In the genomic region with DNA sequence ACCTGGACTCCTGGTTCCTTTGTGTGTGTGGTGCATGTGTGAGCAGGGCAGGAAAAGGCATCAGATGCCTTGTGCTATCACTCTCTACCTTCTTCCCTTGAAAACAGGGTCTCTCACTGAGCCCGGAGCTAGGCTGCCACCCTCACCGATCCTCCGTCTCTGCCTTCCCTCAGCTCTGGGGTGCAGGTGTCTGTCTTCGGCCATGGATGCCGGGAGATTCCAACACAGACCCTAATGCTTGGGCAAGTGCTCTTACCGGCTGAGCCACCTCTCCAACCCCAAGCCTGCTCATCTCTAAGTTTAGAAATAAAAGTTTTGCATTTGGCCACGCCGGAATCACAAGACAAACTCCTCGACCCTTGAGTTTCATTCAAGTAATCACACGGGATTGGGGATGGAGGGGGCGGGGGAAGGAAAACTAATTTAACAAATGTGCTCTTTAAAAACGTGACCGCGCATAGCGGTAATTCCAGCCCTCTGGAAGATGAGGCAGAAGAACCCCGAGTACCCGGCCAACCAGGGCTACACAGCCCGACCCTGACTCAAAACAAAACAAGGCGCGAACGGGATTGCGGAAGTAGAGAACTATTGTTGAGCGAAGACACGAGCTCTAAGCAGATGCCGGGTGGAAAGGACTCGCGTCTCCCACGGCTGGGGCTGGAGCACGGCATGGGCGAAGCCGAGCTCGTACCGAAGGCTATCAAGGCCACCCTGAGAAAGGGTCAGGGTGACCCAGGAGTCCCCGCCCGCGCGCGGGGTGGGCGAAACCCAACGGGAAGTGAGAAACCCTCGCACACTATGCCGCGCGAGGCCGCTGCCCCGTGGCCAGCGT, we compare ENCODE assay signal across 8 mouse cellular contexts. TPM values are rescaled to one million over a fixed set of nuclear protein-coding genes. Genes with fewer than 3 reads are reported as not detected.
DNase-seq lines count a peak whose midpoint lies in the region; ATAC-seq and TF ChIP-seq lines count a peak whose summit lies in the region.

No protein-coding gene starts in this region.

- peak overlapping the region; percentile 96 for H3K4me2 ChIP-seq in hindbrain, embryonic 13.5 days

- intact Hi-C loops in left cerebral cortex, postnatal 10 days (cut with DNase I): loop anchor here (10.0 kb wide), 1 partner anchor 398 kb away; no protein-coding TSS in a partner anchor

- H3K9ac ChIP-seq in hindbrain, embryonic 13.5 days: peak overlapping the region; percentile 78

- peak; percentile 59 for DNase-seq in 416B (ENCODE audit: low read depth)
- DNase-seq in mesoderm, embryonic 11.5 days (ENCODE audit: low read depth, low spot score): peak; percentile 60
- peak; percentile 36 for DNase-seq in thymus, postnatal 25 days
- DNase-seq in left cerebral cortex, postnatal 10 days (ENCODE audit: extremely low spot score in 1 of 2, low spot score in 2 of 2): no peak

- peaks cover 10% of the 10 kb centered on the region for H3K36me3 ChIP-seq in erythroblast, embryonic 14.5 days (ENCODE audit: control insufficient read depth)
- H3K36me3 ChIP-seq in hindbrain, embryonic 13.5 days: no peaks in the 10 kb centered on the region

- H3K4me1 ChIP-seq in erythroblast, embryonic 14.5 days (ENCODE audit: control insufficient read depth): peaks cover 32% of the 10 kb centered on the region
- peaks cover 3% of the 10 kb centered on the region; the same call in 1 of the 2 replicates for H3K4me1 ChIP-seq in cortical plate, adult 2 months (ENCODE audit: control insufficient read depth, insufficient read depth, low read length)
- peaks cover 13% of the 10 kb centered on the region for H3K4me1 ChIP-seq in hindbrain, embryonic 13.5 days (replicated peaks)

- no peaks in the 10 kb centered on the region for H3K9me3 ChIP-seq in erythroblast, embryonic 14.5 days (ENCODE audit: control insufficient read depth, low read length)
- H3K9me3 ChIP-seq in hindbrain, embryonic 13.5 days: no peaks in the 10 kb centered on the region

- no peaks in the 10 kb centered on the region for H3K27me3 ChIP-seq in erythroblast, embryonic 14.5 days (ENCODE audit: control insufficient read depth)
- no peaks in the 10 kb centered on the region for H3K27me3 ChIP-seq in hindbrain, embryonic 13.5 days

- TF ChIP-seq CTCF in cortical plate, adult 2 months (IDR thresholded peaks at IDR 0.05; ENCODE audit: extremely low read depth, insufficient read depth, low read length): no peak

- WGBS in hindbrain, embryonic 13.5 days: under 1% methylated on average over 47 of the region's 47 CpGs

- peak overlapping the region; percentile 79 for H3K4me3 ChIP-seq in erythroblast, embryonic 14.5 days (replicated peaks)
- H3K4me3 ChIP-seq in cortical plate, adult 2 months (ENCODE audit: insufficient read depth, low read length): peak overlapping the region; percentile 94
- peak overlapping the region; percentile 68 for H3K4me3 ChIP-seq in hindbrain, embryonic 13.5 days

- ATAC-seq in erythroblast, adult 5-6 weeks (replicated peaks; ENCODE audit: low FRiP score, poor library complexity, severe bottlenecking): no peak; the same call in 1 of the 2 replicates
- peak; percentile 80 for ATAC-seq in hindbrain, embryonic 13.5 days (ENCODE audit: low FRiP score)

- no peak overlapping the region for H3K27ac ChIP-seq in cortical plate, adult 2 months (ENCODE audit: insufficient read depth, low read length)
- peak overlapping the region; percentile 78 for H3K27ac ChIP-seq in hindbrain, embryonic 13.5 days

- no peak for TF ChIP-seq POLR2A in cortical plate, adult 2 months (IDR thresholded peaks at IDR 0.05; ENCODE audit: extremely low read depth, insufficient read depth, low read length)

RNA-seq across cellular contexts. Expression of a gene that starts 18.3 kb away (rescaled TPM):
- 1.1 and 1.6 TPM in 2 replicates for polyA plus RNA-seq in erythroblast, embryonic 14.5 days (2012)
- 4.2 and 11.1 TPM in 2 replicates for total RNA-seq in erythroblast, adult 5-6 weeks (2015; ENCODE audit: low replicate concordance)
- total RNA-seq in erythroblast, adult 5-6 weeks (2017; ENCODE audit: low replicate concordance): 7.0 and 14.1 TPM in 2 replicates
- polyA plus RNA-seq in cortical plate, adult 2 months (2012; rRNA removed): 21.9 and 22.3 TPM in 2 replicates
- polyA plus RNA-seq in hindbrain, embryonic 13.5 days (2015; fragmentation: Nextera tagmentation; extraction: Ambion mirVana): 69.3 and 70.9 TPM in 2 replicates
- total RNA-seq in left cerebral cortex, postnatal 10 days (2021): 10 to 100 TPM; 22.3 to 23.6 TPM

RNA-seq across cellular contexts. Expression of a gene that starts 22.6 kb away (rescaled TPM):
- polyA plus RNA-seq in erythroblast, embryonic 14.5 days (2012): 0.02 and 0.20 TPM in 2 replicates
- 2.5 and 3.7 TPM in 2 replicates for total RNA-seq in erythroblast, adult 5-6 weeks (2015; ENCODE audit: low replicate concordance)
- total RNA-seq in erythroblast, adult 5-6 weeks (2017; ENCODE audit: low replicate concordance): 2.1 and 2.5 TPM in 2 replicates
- 14.6 and 14.7 TPM in 2 replicates for polyA plus RNA-seq in cortical plate, adult 2 months (2012; rRNA removed)
- polyA plus RNA-seq in hindbrain, embryonic 13.5 days (2015; fragmentation: Nextera tagmentation; extraction: Ambion mirVana): 14.2 and 14.8 TPM in 2 replicates
- total RNA-seq in left cerebral cortex, postnatal 10 days (2021): 10 to 100 TPM; 44.2 to 46.4 TPM

Comparison
In these comparisons a context has a peak if more than half of its experiments do, and no peak if none do; other contexts are left out.
1. DNase-seq: peak in 416B (single experiment), mesoderm, embryonic 11.5 days (single experiment) and thymus, postnatal 25 days (single experiment); none in left cerebral cortex, postnatal 10 days (0 of 2).
2. RNA of a gene that starts 22.6 kb away (polyA plus RNA-seq): 14.6 to 14.7 TPM in cortical plate, adult 2 months and 14.2 to 14.8 TPM in hindbrain, embryonic 13.5 days; 0.02 to 0.20 TPM in erythroblast, embryonic 14.5 days; every median in the first group is over 10 times any median in the second.
3. Peak in every context shown above with its lines, with median percentiles within 50 percentile points of each other: H3K4me3 ChIP-seq.